Mouse (Mus musculus): ENCODE measurements around the gene Shc3. TPM values are rescaled to one million over a fixed set of nuclear protein-coding genes. Genes with fewer than 3 reads are reported as not detected.
A peak's percentile ranks its signal among the peaks of the same experiment; 100 is the strongest.

The Shc3 gene
- polyA plus RNA-seq, 1 experiment from 2014 or later, result 6.6 TPM

- peak overlapping the region; percentile 55; the same call in 1 of the 2 replicates for H3K27ac ChIP-seq (ENCODE audit: low read depth, low read length)
- peaks cover 6% of the 10 kb centered on the region; the same call in 1 of the 2 replicates for H3K4me1 ChIP-seq (ENCODE audit: control insufficient read depth, insufficient read depth, low read length)
- peak; percentile 97 for ATAC-seq (ENCODE audit: low read depth)
- no peaks in the 10 kb centered on the region for H3K27me3 ChIP-seq (ENCODE audit: control insufficient read depth, insufficient read depth, low read length)
- no peaks in the 10 kb centered on the region for H3K36me3 ChIP-seq (ENCODE audit: control insufficient read depth, insufficient read depth, low read length)
- no peaks in the 10 kb centered on the region for H3K9me3 ChIP-seq (ENCODE audit: control insufficient read depth, low read length)
- WGBS, result 3% methylated on average over 8 of the region's 8 CpGs
- peak overlapping the region; percentile 30 for H3K4me2 ChIP-seq (ENCODE audit: low read depth, low read length)
- H3K4me3 ChIP-seq (ENCODE audit: low read depth, low read length), result no peak overlapping the region
- H3K9ac ChIP-seq (replicated peaks; ENCODE audit: low read depth, low read length), result no peak overlapping the region
Measured at GRCm38 (mm10) chr13:51580263-51581044, 11.2 kb upstream of the Shc3 start.

DNA sequence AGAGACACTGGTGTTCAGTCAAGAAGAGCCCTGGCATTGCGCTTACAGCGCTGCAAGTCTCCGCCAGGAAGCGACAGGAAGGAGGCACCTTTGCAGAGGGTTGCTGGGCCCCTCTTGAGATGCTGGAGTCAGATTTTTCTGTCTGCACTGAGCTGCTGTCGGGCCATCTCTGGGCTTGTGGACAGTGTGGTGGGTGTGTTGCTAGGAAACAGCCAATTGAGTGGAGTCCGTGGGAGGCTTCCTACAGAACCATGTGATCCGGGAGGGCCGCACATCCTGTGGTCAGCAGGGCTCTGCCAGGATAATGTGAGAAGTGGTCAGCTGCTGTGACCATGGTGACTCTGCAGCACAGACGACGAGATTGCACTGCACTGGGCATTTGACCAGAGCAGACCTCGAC, 4.6 kb upstream of the Shc3 start:
- ATAC-seq (ENCODE audit: low read depth), result peak; percentile 9; the same call in 1 of the 2 replicates
- H3K36me3 ChIP-seq (ENCODE audit: control insufficient read depth, insufficient read depth, low read length), result no peaks in the 10 kb centered on the region
- 25% methylated on average over 11 of the region's 11 CpGs for WGBS
- peaks cover under 1% of the 10 kb centered on the region; the same call in 1 of the 2 replicates for H3K4me1 ChIP-seq (ENCODE audit: control insufficient read depth, insufficient read depth, low read length)
- no peak overlapping the region for H3K9ac ChIP-seq (replicated peaks; ENCODE audit: low read depth, low read length)
- H3K9me3 ChIP-seq (ENCODE audit: control insufficient read depth, low read length), result no peaks in the 10 kb centered on the region
- peak overlapping the region; percentile 14; the same call in 1 of the 2 replicates for H3K4me2 ChIP-seq (ENCODE audit: low read depth, low read length)
- no peaks in the 10 kb centered on the region for H3K27me3 ChIP-seq (ENCODE audit: control insufficient read depth, insufficient read depth, low read length)
- H3K27ac ChIP-seq (ENCODE audit: low read depth, low read length), result no peak overlapping the region
- H3K4me3 ChIP-seq (ENCODE audit: low read depth, low read length), result no peak overlapping the region

DNA sequence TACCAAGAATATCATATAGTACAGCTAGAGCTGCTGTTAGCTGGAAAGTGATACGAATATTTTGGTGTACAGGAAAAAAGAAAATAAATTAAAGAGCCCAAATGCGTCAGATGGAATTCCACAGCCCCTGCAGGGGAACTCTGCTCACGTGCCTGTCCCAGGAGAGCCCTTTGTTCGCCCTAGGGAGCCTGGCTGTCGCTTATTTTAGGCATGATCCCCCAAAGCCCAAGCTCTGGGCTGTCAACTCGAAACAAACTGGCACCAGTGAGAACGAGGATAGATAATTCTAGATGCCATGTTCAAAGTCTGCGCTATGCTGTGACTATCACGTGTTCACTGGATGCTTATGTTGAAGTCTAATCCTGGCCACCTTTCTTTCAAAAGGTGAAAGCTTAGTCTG, 892 bp upstream of the Shc3 start:
- no peak for ATAC-seq (ENCODE audit: low read depth)
- Histone ChIP-seq H3K9ac (replicated peaks; ENCODE audit: low read depth, low read length) (no peak overlapping the region), H3K27me3 (ENCODE audit: control insufficient read depth, insufficient read depth, low read length) (peaks cover 12% of the 10 kb centered on the region), H3K36me3 (ENCODE audit: control insufficient read depth, insufficient read depth, low read length) (no peaks in the 10 kb centered on the region), H3K27ac (ENCODE audit: low read depth, low read length) (peak overlapping the region; percentile 16; the same call in 1 of the 2 replicates), H3K4me2 (ENCODE audit: low read depth, low read length) (peak overlapping the region; percentile 92), H3K4me3 (ENCODE audit: low read depth, low read length) (peak overlapping the region; percentile 55; the same call in 1 of the 2 replicates), H3K9me3 (ENCODE audit: control insufficient read depth, low read length) (no peaks in the 10 kb centered on the region), H3K4me1 (ENCODE audit: control insufficient read depth, insufficient read depth, low read length) (peaks cover 15% of the 10 kb centered on the region)
- 2% methylated on average over 9 of the region's 9 CpGs for WGBS

- Histone ChIP-seq H3K4me2 (ENCODE audit: low read depth, low read length) (peak overlapping the region; percentile 92), H3K9ac (replicated peaks; ENCODE audit: low read depth, low read length) (no peak overlapping the region), H3K4me3 (ENCODE audit: low read depth, low read length) (peak overlapping the region; percentile 55), H3K27ac (ENCODE audit: low read depth, low read length) (peak overlapping the region; percentile 16; the same call in 1 of the 2 replicates), H3K36me3 (ENCODE audit: control insufficient read depth, insufficient read depth, low read length) (no peaks in the 10 kb centered on the region), H3K27me3 (ENCODE audit: control insufficient read depth, insufficient read depth, low read length) (peaks cover 12% of the 10 kb centered on the region), H3K9me3 (ENCODE audit: control insufficient read depth, low read length) (no peaks in the 10 kb centered on the region), H3K4me1 (ENCODE audit: control insufficient read depth, insufficient read depth, low read length) (peaks cover 17% of the 10 kb centered on the region)
- peak; percentile 57 for ATAC-seq (ENCODE audit: low read depth)
- WGBS, result under 1% methylated on average over 7 of the region's 7 CpGs
Measured at GRCm38 (mm10) chr13:51569685-51570068, 458 bp upstream of the Shc3 start.

DNA sequence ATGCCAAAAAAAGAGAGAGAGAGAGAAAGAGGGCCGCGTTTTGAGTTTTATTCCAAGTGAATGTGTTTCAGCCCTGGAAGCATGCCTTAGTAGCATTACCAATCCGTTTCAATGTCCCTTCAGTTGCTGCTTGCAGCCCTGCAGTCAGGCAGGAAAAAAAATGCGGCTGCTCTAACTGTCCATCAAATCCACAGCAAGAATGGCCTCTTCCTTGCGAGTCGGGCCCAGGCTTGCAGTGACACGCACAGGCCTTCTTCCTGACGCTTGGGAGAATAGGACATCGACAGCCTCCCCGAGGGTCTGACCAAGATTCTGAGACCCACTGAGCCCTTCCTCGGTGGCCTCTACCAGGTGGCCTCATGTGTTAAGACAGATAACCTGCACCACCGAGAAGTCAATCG, 718 bp downstream of the Shc3 start:
- WGBS, result under 1% methylated on average over 13 of the region's 13 CpGs
- peaks cover 12% of the 10 kb centered on the region for H3K27me3 ChIP-seq (ENCODE audit: control insufficient read depth, insufficient read depth, low read length)
- H3K36me3 ChIP-seq (ENCODE audit: control insufficient read depth, insufficient read depth, low read length), result no peaks in the 10 kb centered on the region
- peaks cover 17% of the 10 kb centered on the region for H3K4me1 ChIP-seq (ENCODE audit: control insufficient read depth, insufficient read depth, low read length)
- peak overlapping the region; percentile 64 for H3K27ac ChIP-seq (ENCODE audit: low read depth, low read length)
- peak overlapping the region; percentile 43; the same call in 1 of the 2 replicates for H3K9ac ChIP-seq (replicated peaks; ENCODE audit: low read depth, low read length)
- H3K4me3 ChIP-seq (ENCODE audit: low read depth, low read length), result peak overlapping the region; percentile 55
- no peaks in the 10 kb centered on the region for H3K9me3 ChIP-seq (ENCODE audit: control insufficient read depth, low read length)
- no peak for ATAC-seq (ENCODE audit: low read depth)
- H3K4me2 ChIP-seq (ENCODE audit: low read depth, low read length), result peak overlapping the region; percentile 92

GRCm38 (mm10) chr13:51567411-51567851, 1.8 kb downstream of the Shc3 start:
- Histone ChIP-seq H3K36me3 (ENCODE audit: control insufficient read depth, insufficient read depth, low read length) (no peaks in the 10 kb centered on the region), H3K9me3 (ENCODE audit: control insufficient read depth, low read length) (no peaks in the 10 kb centered on the region), H3K27ac (ENCODE audit: low read depth, low read length) (no peak overlapping the region), H3K27me3 (ENCODE audit: control insufficient read depth, insufficient read depth, low read length) (peaks cover 12% of the 10 kb centered on the region), H3K4me3 (ENCODE audit: low read depth, low read length) (peak overlapping the region; percentile 55), H3K4me2 (ENCODE audit: low read depth, low read length) (peak overlapping the region; percentile 92), H3K9ac (replicated peaks; ENCODE audit: low read depth, low read length) (peak overlapping the region; percentile 65), H3K4me1 (ENCODE audit: control insufficient read depth, insufficient read depth, low read length) (peaks cover 17% of the 10 kb centered on the region)
- ATAC-seq (ENCODE audit: low read depth), result no peak
- 1% methylated on average over 38 of the region's 38 CpGs for WGBS

GRCm38 (mm10) chr13:51567078-51567395, 2.2 kb downstream of the Shc3 start:
- H3K4me1 ChIP-seq (ENCODE audit: control insufficient read depth, insufficient read depth, low read length), result peaks cover 17% of the 10 kb centered on the region
- peak overlapping the region; percentile 55 for H3K4me3 ChIP-seq (ENCODE audit: low read depth, low read length)
- no peaks in the 10 kb centered on the region for H3K9me3 ChIP-seq (ENCODE audit: control insufficient read depth, low read length)
- H3K27ac ChIP-seq (ENCODE audit: low read depth, low read length), result no peak overlapping the region
- peak overlapping the region; percentile 65 for H3K9ac ChIP-seq (replicated peaks; ENCODE audit: low read depth, low read length)
- no peaks in the 10 kb centered on the region for H3K36me3 ChIP-seq (ENCODE audit: control insufficient read depth, insufficient read depth, low read length)
- H3K4me2 ChIP-seq (ENCODE audit: low read depth, low read length), result peak overlapping the region; percentile 92
- peaks cover 12% of the 10 kb centered on the region for H3K27me3 ChIP-seq (ENCODE audit: control insufficient read depth, insufficient read depth, low read length)
- WGBS, result under 1% methylated on average over 41 of the region's 42 CpGs
- ATAC-seq (ENCODE audit: low read depth), result no peak

- Histone ChIP-seq H3K4me1 (ENCODE audit: control insufficient read depth, insufficient read depth, low read length) (peaks cover 17% of the 10 kb centered on the region), H3K27me3 (ENCODE audit: control insufficient read depth, insufficient read depth, low read length) (peaks cover 12% of the 10 kb centered on the region), H3K9ac (replicated peaks; ENCODE audit: low read depth, low read length) (peak overlapping the region; percentile 65), H3K4me2 (ENCODE audit: low read depth, low read length) (peak overlapping the region; percentile 92), H3K4me3 (ENCODE audit: low read depth, low read length) (peak overlapping the region; percentile 55), H3K36me3 (ENCODE audit: control insufficient read depth, insufficient read depth, low read length) (no peaks in the 10 kb centered on the region), H3K9me3 (ENCODE audit: control insufficient read depth, low read length) (no peaks in the 10 kb centered on the region), H3K27ac (ENCODE audit: low read depth, low read length) (no peak overlapping the region)
- no peak for ATAC-seq (ENCODE audit: low read depth)
- 5% methylated on average over 22 of the region's 22 CpGs for WGBS
Measured at GRCm38 (mm10) chr13:51566371-51567077, 2.7 kb downstream of the Shc3 start.

DNA sequence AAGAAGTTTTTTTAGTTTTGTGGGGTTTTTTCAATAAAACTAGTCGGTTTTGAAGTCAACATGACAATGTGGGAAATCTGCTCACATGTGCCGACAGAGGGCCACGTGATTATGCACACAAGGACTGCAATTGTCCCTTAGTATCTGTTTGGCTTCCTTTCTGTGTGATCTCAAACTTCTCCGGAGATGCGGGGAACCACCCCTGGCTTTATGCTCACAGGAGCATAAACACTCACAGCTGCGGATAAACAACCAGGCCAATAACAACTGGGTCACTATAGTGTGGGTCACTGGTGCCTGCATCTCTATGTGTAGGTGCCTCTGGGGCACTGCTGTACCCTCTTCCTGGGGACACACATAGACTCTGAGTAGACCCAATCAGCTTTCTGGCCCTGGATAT, 4.5 kb downstream of the Shc3 start:
- Histone ChIP-seq H3K36me3 (ENCODE audit: control insufficient read depth, insufficient read depth, low read length) (no peaks in the 10 kb centered on the region), H3K27me3 (ENCODE audit: control insufficient read depth, insufficient read depth, low read length) (peaks cover 12% of the 10 kb centered on the region), H3K27ac (ENCODE audit: low read depth, low read length) (no peak overlapping the region), H3K4me2 (ENCODE audit: low read depth, low read length) (peak overlapping the region; percentile 92; the same call in 1 of the 2 replicates), H3K4me3 (ENCODE audit: low read depth, low read length) (no peak overlapping the region), H3K9ac (replicated peaks; ENCODE audit: low read depth, low read length) (no peak overlapping the region), H3K9me3 (ENCODE audit: control insufficient read depth, low read length) (no peaks in the 10 kb centered on the region), H3K4me1 (ENCODE audit: control insufficient read depth, insufficient read depth, low read length) (peaks cover 17% of the 10 kb centered on the region)
- WGBS, result 70% methylated on average over 6 of the region's 6 CpGs
- ATAC-seq (ENCODE audit: low read depth), result no peak

Measured in neural tube, embryonic 14.5 days (tissue).